Mouse (Mus musculus): ENCODE measurements around the gene Rplp2.

Gene Rplp2

DNA sequence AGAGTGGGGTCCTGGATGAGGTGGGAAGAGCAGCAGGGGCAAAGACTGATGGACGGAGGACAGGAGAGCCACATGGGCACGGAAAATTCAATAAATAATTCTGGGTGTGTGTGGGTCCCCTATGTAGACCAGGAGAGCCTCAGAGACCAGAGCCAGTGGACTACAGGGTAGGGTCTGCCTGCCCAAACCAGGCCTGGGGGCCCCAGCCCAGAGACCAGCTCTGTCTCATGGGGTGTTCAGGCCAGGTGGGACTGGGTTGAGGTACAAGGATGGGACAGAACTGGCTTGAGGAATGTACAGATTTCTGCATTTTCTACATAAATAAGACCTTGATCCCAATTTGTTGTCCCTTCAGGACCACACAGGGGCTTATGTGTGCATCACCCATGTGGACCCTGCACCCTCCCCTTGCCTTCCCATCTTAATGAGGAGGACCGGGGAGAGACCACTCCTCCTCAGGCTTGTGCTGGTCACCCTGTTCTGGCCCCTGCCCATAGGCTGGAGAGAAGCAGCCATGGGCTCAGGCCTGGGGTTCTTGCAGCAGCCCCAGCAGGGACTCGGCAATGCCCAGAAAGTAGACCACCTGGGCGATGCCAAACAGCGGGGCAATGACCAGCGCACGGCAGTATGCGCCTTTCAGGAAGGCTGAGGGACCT is 16.5 kb upstream of the Rplp2 start:
- DNase-seq (ENCODE audit: low spot score in 2 of 2) = peak in 1 of 2 experiments; percentile 13

DNA sequence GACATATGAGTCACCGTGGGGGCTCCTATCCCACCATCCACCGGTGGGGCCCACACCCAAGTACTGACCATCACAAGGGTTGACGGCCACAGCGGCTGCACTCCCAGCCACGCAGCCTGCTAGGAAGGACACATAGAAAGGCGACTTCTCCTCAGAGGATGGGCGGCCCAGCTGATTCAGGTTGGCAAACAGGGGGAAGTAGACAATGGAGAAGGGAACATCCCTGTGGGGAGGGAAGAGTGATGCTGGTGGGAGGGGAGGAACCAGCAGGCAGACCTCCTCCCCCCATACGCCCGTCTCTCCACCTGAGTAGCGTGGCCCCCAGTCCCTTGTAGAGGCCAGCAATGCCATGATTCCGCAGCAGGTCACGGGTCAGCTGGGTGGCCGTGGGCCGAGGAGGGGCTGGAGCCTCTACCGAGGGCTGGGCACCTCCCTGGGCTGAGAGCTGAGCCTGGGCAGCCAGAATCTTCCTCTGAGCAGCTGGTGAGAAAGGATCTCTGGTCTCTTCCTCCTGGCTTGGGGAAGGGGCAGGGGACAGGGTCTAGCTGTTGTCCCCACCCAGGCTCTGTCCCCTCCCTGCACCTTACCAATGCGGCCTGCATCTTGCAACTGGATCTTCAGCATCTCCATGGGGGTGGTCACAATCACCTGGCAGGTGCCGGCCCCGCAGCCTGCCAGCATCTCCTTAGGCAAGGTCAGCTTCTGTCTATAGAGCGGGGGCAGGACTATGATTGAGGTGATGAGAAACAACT is 15.6 kb upstream of the Rplp2 start:
- DNase-seq (ENCODE audit: low spot score in 2 of 2) = peak in 1 of 2 experiments; percentile 15

DNA sequence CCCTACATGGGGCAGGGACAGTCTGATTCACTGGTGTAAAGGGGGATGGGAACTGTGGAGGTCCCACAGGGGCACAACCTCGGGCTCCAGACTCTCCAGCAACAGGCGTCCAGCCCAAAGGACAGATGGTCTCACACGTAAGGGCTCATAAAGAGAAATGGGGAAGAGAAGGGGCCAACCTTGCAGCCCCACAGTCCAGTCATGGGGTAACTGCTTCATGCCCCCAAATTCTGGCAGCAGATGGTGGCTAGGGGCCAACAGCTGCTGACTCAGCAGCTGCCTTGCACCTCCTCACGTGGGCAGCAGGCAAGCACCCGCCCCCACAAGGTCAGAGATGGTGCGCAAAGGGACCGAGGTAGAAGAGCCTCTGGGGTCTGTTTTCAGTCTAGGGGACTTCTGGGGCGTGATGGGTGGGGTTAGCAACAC is 15.0 kb upstream of the Rplp2 start:
- DNase-seq (ENCODE audit: low spot score in 2 of 2) = peak in 1 of 2 experiments; percentile 38

DNA sequence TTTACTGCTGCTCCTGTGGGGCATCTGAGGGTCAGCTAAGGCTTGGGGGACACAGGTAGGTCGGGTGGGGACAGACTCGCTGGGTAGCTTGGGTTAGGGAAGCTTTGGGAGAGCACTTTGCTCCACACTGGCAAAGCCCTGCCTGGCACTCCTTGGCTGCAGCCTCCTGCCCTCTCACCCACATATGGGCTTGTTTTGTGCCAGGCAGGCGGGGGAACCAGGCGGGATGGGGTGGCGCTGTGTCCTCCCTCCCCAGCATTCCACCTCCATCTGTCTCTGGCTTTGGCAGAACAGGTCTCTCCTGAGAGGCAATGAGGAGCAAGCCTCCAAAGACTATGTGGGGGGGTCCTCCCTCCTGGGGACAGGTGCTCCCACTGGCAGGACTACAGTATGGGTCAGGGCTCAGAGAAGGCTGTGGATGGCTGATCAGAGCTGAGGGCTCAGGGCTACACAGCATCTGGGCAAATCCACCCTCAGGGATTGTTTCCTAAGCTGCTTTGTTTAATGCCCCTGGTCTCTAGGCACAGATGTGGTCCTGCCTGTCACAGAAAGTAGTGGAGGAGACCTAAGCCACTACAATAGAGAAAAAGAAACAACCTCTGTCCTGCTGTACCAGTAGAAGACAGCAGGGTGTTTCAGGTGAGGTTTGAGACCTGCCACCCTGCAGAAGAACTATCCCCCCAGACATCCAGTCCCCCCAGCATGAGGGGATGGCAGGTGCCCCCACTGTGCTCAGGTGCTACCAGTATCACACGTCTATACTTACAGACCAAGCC is 14.2 kb upstream of the Rplp2 start:
- DNase-seq (ENCODE audit: low spot score in 2 of 2) = no peak

DNA sequence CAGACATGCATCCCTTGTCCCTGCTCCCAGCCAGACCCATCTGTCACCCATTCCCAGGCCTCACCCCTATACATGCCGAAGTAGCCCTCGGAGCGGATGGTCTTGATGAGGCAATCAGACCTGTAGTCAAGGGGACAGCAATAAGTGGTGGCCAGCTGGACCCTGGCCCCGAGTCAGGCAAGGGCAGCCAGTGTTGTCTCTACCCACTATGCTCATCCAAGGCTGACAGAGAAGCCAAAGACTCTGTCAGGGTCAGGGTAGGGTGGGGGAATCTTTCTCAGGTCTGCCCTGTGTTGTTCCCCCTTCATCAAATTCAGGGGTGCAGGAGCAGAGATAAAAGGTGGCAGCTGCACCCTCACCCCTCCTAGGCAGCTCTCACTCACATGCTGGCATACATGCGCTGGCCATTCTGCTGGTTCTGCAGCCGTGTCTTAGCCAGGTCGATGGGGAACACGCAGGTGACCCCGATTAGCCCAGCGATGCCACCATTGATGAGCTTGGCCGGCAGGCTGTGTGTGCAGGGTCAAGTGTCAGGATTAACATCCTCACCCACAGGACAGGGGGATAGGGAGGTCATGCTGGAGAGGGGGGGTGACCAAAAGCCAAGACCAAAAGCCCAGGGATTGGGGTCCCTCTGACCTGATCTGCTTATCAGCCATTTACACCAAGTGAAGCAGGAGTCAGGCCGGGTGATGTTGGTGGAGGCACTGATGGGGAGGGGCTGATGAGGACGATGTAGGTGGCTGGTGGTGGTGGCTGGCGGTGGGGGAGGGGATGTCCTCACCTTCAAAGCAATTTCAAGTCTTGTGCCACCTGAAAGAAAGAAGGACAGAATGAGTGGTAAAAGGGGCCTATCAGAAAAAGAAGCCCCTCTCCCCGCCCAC is 13.4 kb upstream of the Rplp2 start:
- DNase-seq (ENCODE audit: low spot score in 2 of 2) = peak in 1 of 2 experiments; percentile 24

DNA sequence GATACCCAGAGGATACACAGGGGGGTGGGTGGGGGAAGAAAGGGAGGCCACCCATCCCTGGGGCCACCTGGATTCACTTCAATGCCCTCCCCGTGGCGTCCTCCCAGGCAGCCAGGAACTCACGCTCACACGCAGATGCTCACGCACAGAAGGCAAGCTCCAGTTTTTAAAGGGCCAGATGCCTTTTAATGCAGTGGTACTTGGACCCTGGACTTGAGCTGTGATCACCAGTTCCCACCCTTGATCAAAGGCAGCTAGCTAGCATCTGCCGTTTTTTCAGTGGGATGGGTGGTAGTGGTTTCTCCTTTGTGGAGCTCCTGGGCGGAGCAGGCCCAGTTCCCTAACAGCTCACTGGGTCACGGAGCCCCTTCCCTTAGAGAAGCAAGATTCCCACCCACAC is 12.7 kb upstream of the Rplp2 start:
- peak in 1 of 2 experiments; percentile 37 for DNase-seq (ENCODE audit: low spot score in 2 of 2)

DNA sequence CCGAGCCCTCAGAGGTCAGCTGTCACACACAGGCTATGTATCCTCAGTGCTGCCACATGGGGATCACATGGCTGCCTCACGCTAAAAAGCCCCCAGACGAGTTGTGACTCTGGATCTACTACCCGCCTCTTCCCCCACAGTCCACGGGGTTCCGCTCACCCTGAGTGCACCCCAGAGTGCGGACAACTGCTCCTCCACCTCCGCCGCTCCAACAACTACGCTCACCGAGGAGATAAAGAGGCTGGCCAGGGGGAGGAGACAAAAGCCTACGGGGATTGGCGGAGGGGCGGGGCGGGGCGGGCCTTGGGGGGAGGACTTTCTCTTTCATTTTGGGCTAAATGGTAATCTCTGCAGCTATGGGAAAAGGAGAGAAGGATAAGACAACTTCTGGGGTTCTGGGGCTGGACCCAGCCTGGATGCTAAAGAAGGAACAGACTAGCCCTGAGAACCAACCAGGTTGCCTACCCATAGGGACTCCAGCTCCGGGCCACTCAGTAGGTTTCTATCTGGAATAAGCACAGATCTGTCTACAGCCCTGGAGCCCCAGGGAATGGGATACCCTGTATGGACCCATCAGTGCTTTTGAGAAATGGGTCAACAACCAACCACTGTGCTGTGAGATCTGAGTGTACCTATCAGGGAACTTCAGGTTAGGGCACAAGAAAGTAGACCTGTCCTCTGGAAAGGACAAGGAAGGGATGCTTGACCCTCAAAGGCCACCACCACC is 11.9 kb upstream of the Rplp2 start:
- DNase-seq (ENCODE audit: low spot score in 2 of 2) = peak; percentile 52 to 77

DNA sequence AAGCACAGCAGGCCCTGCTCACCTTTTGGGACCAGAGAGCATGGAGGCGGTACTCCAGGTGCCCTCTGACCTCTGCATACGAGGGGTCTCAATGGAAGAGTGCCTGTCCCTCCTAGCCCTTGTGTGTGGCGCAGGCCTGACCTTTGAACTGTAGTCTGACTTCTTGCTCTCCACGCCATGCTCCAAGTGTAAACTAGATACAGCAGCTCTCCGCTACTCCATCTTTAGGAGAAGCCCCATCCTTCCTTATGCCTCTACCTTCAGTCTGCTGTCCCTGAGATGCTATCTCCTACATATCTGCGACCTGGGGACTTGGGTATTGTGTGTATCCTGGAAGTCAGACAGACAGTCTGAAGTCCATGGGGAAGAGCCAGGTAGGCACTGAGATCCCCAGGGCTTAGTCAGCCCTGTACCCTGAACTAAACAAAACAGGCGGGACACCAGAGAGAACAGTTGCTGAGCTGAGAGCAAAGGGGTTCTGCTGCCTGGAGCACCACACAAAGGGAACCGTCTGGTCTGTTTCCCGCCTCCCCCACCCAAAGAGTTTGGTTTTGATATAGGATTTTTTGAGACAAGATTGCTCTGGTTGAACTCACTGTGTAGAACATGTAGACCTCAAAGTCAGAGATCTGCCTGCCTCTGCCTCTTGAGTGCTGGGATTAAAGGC is 11.2 kb upstream of the Rplp2 start:
- peak in 1 of 2 experiments; percentile 18 for DNase-seq (ENCODE audit: low spot score in 2 of 2)

DNA sequence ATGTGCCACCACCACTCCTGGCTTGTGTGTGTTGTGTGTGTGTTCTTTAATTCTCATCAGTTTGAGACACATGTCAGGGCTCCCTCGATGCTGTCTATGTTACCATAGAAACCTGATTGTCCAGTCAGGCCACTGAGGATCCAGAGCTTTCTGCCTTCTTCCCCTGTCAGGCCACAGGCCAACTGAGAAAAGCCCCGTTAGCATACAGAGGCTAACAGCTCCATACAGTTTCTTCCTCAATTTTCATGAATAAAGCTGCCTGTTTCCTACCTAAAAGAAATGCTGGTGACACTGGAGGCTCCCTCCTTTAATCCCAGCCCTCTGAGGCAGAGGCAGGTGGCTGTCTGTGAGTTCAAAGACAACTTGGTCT is 10.7 kb upstream of the Rplp2 start:
- peak in 1 of 2 experiments; percentile 14 for DNase-seq (ENCODE audit: low spot score in 2 of 2)

DNA sequence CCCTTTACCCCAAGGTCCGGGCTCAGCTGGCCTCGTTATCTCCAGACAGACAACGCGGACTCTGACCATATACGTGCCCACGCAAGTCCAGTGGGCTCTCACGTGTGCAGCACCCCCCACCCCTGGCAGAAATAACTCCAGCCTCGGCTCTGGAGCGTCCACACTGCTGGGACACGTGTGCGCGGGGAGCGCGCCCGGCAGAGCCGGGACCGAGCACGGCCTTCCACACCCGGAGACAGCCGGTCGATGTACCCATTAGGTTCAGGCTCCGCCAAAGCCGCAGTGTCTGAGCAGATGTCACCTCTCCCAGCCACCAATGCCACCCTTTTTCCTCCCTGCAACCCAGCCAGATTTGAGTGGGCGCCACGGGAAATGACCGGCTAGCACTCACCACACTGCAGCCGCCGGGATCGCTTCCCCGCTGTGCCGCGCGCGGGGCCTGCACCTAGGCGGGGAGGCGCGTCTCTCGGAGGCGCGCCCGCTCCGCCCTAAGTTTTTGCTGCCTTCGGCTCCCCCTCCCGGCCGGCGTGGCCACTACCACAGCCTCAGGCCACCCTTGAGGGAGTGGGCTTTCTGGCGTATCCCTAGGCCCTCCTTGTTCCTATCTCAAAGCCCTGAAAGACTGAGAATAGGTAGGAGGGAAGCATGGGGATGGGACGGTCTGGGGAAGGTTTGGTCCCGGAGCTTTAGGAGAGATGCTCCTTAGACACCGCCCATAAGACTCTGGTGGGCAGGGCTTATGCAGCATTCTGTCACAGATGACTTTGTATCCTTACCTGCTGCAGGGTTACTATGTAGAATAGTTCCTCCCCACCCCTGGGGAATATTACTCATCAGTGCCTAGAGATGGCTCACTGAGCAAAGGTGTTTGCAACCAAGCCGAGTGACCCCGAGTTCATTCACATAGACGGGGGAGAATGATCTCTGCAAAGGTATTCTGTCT is 9.7 kb upstream of the Rplp2 start, which contains the start of gene Slc25a22:
Slc25a22 (minus strand) TSS at position 715 of the 943 bp plus-strand sequence.
- DNase-seq (ENCODE audit: low spot score in 2 of 2) = peak; percentile 83 to 89

DNA sequence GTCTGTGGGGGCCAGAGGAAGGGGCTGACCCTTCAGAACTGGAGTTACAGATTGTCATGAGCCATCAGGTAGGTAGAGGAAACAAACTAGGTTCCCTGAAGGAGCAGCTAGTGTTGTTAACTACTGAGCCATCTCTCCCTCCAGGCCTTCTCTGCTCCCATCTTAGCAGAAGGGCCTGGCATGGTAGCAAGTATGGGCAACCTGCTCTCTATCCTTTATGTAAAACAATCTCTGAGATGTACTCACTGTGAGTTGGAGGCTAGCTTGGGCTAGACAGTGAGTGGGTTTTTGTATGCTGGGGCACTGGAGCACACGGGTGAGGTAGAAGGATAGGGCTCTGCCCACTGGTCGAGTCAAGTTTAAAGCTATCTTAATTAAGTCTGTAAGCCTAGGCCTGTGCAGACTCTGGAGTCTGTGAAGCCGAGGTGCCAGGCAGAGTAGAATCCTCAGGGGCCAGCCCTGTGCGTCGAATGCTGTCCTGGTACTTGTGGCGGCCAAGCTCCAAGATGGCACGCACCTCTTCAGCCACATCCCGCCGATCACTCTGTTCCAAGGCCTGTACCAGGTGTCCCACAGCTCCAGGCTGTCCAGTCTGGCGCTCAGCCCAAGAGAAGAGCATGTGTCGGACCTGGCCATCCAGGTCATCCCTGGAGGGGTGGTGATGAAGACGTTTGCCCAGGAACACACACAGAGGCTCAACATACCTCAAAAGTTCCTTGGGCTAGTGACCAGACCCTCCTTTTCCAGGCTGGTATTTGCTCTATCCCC is 8.8 kb upstream of the Rplp2 start:
- peak in 1 of 2 experiments; percentile 29 for DNase-seq (ENCODE audit: low spot score in 2 of 2)

DNA sequence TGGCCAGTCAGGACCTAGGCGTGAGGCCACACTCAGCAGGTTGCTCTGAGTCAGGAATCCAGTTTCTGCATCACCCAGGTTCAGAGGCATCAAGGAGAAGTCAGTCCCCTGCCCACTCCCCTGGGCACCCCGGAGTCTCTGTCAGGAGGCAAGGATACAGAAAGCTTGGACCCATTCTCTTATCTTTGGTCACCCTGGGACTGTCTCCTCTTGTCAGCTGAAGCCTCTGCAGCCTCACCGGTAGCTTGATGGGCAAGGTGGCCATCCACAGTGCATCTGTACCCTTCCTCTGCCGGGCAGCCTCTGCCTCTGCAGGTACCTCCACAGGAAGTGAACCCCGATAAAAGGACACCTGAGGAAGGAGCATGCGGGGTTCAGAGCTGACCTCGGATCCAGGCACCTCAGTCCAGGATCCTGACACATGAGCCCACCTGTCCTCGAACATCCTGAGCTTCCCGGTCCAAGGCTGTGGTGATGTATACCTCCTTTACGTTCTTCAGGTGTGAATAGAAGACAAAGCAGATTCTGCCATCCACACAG is 8.0 kb upstream of the Rplp2 start:
- peak in 1 of 2 experiments; percentile 14 for DNase-seq (ENCODE audit: low spot score in 2 of 2)

DNA sequence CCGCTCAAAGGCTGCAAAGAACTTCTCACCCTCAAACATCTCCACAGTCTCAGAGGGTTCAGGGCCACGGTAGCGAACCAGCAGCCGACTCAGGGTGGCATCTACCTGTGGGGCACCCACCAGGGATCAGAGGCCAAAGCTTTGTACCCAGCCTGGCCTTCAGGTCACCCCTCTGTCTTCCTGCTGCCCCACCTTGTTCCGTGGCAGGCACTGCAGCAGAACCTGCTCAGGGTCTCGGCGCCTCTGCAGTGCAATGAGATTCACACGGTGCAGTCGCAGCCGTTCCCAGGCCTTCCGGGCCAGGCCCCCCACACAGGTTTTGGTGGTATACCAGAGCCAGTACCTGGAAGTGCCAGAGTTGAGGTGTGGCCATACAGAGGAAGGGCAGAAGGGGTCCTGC is 7.4 kb upstream of the Rplp2 start:
- peak in 1 of 2 experiments; percentile 14 for DNase-seq (ENCODE audit: low spot score in 2 of 2)

DNA sequence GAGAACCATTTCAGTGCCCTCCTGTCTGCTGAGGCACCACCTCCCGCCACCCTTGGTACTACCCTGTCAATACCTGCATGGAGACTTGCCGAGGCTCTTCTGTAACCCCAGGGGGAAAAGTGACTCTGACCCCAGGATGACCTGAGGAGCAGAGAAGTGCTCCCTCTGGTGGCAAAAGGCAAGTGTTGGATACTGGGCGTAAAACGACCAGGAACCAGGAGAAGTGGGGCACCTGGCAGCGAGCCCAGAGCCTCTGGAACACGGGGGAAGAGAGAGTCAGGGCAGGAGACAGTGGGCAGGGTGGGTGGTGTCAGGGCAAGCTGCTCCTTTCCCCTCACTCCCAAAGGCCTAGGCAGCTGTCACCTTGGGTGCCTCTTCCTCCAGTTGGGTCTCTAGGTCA is 6.6 kb upstream of the Rplp2 start:
- peak in 1 of 2 experiments; percentile 70 for DNase-seq (ENCODE audit: low spot score in 2 of 2)

DNA sequence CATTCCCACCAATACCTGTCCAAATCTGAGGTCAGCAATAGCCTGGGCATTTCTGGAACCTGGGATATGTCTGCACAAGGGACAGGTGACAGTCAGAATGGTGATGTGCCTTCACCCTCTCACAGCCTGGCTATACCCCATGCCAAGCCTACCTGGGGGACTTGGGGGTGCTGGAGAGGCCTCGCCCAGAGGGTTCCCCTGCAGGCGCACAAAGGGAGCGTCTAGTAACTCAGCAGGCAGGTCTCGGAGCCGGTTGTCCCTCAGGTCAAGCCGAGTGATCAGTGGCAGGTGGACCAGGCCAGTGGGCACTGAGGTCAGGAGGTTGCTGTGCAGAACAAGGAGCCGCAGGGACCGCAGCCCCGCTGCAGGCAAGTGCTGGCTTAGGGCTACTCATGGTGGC is 5.7 kb upstream of the Rplp2 start:
- DNase-seq (ENCODE audit: low spot score in 2 of 2) = peak in 1 of 2 experiments; percentile 19

DNA sequence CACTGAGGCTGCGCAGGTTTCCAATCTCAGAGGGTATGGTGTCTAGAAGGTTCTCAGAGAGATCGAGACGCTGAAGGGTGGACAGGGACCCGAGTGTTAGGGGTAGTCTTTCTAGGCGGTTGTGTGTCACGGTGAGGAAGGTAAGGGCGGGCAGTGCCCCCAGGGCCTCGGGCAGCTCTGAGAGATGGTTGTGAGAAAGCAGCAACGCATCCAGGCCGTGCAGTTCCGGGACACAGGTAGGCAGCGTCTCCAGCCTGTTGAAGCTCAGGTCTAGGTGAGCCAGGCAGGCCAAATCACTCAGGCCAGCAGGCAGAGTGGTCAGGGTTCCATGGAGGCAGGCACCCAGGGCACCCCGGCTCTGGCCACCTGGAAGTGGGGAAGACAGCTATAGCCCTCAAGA is 5.0 kb upstream of the Rplp2 start:
- DNase-seq (ENCODE audit: low spot score in 2 of 2) = peak; percentile 25 to 29

DNA sequence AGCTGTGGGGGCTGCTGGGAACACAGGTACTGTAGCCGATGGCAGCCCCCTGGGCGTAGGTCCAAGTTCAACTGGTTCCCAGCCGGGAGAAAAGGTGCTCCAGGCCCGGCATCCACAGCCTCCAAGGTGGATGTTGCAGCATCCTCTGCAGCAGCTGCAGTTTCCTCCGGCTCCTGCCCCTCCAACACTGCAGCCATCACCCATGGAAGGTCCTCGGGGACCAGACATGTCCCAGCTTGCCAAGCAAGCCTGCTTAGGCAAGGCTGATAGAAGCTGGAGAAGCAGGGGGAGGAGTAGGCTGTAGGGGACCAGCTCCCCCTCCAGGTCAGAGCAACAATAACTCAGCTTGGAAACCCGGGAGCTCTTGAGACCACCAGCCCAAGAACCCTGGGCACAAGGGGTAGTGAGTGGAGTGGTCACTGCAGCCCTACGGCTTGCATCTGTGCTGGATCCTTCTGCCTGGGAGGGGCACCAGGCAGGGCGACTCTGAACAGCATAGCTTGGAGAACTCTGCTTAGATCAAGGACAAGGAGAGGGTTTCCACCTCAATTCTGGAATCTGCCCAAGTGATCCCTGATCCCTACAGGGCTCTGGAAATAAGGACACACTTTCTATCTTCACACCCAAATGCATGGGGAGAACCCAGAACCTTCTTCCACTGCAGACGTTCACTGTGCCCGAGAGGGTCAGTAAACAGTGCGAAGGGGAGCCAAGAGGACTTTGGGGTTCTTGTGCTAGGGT is 3.9 kb upstream of the Rplp2 start:
- peak; percentile 55 to 62 for DNase-seq (ENCODE audit: low spot score in 2 of 2)

Measured in spleen, postnatal 10 days (tissue).